Mouse (Mus musculus) embryonic facial prominence, embryonic 11.5 days (tissue): ENCODE data around the gene Neurog3. TPM values are rescaled to one million over a fixed set of nuclear protein-coding genes. Genes with fewer than 3 reads are reported as not detected.

Experiments
- ATAC-seq: fragments of 200-750 bp; cut with Nextera tagmentation; replicated peaks from 2 replicates; pipeline ENCODE4 v1.8.0; 2017; ENCODE audit warnings: low read depth; ENCODE audit not compliant: insufficient number of reproducible peaks, low FRiP score, low TSS enrichment
- DNase-seq: peaks from one replicate; pipeline ENCODE4 v3.0.0-alpha.2; 2015; ENCODE audit warnings: low spot score
- H3K27ac ChIP-seq: fragments of 300-500 bp; sonication (generic); replicated peaks from 2 replicates; pipeline ENCODE4 v1.5.1; 2014; ENCODE audit warnings: mild to moderate bottlenecking, low read depth, low read length, control low read depth
- H3K27me3 ChIP-seq: fragments of 300-500 bp; sonication (generic); 2 replicates; pipeline ENCODE4 v1.6.1; 2014; ENCODE audit warnings: mild to moderate bottlenecking, low read length, moderate library complexity, mixed read lengths; ENCODE audit not compliant: control insufficient read depth, insufficient read depth
- H3K36me3 ChIP-seq: fragments of 300-500 bp; sonication (generic); replicated peaks from 2 replicates; pipeline ENCODE4 v1.6.1; 2014; ENCODE audit warnings: low read depth, mild to moderate bottlenecking, low read length, moderate library complexity, mixed read lengths; ENCODE audit not compliant: control insufficient read depth, insufficient read depth
- H3K4me1 ChIP-seq: fragments of 300-500 bp; sonication (generic); 2 replicates; pipeline ENCODE4 v1.6.1; 2014; ENCODE audit warnings: low read length, mixed read lengths; ENCODE audit not compliant: control insufficient read depth, insufficient read depth
- H3K4me2 ChIP-seq: fragments of 300-500 bp; sonication (generic); 2 replicates; pipeline ENCODE4 v1.6.1; 2014; ENCODE audit warnings: low read depth, mild to moderate bottlenecking, control low read depth, low read length, moderate library complexity
- H3K4me3 ChIP-seq: fragments of 300-500 bp; sonication (generic); 2 replicates; pipeline ENCODE4 v1.5.1; 2014; ENCODE audit warnings: low read depth, low read length, control low read depth
- H3K9ac ChIP-seq: fragments of 300-500 bp; sonication (generic); replicated peaks from 2 replicates; pipeline ENCODE4 v1.6.1; 2014; ENCODE audit warnings: mild to moderate bottlenecking, control low read depth, low read length
- H3K9me3 ChIP-seq: fragments of 300-500 bp; sonication (generic); replicated peaks from 2 replicates; pipeline ENCODE4 v1.6.1; 2016; ENCODE audit warnings: mild to moderate bottlenecking, low read length, inconsistent platforms, mixed read lengths; ENCODE audit not compliant: control insufficient read depth
- WGBS: fragments of 180-500 bp; shearing (Covaris S2); extraction: QIAGEN DNeasy Blood & Tissue Kit; methylation state at CpG from one replicate; pipeline ENCODE4 v1.1.7; 2014; 5-methylcytosine and 5-hydroxymethylcytosine counted together
- polyA plus RNA-seq: library from polyadenylated mRNA; unstranded; fragments of >200 nt; fragmentation: Nextera tagmentation; extraction: Ambion mirVana; gene quantifications from 2 replicates; pipeline ENCODE4 v1.2.1, GENCODE M21; 2014

The Neurog3 gene
- polyA plus RNA-seq = 0.89 and 1.2 TPM in 2 replicates

DNA sequence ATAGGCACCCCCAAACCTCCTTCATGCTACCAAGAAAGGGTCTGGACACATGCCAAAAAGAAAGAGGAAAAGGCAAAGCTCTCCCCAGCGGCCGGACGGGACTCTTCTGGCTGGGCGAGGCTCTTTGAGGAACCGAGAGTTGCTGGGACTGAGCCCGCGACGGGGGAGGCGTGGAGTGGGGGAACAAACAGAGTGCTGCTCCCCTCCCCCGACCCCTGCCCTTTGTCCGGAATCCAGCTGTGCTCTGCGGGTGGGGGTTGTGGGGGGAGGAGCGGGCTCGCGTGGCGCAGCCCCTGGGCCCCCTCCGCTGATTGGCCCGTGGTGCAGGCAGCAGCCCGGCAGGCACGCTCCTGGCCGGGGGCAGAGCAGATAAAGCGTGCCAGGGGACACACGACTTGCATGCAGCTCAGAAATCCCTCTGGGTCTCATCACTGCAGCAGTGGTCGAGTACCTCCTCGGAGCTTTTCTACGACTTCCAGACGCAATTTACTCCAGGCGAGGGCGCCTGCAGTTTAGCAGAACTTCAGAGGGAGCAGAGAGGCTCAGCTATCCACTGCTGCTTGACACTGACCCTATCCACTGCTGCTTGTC lies at the start of gene Neurog3:
Gene Neurog3 (plus strand): TSS at position 400 of the 591 bp plus-strand sequence.
- peak within 1 kb of the TSS; percentile 53 for H3K4me2 ChIP-seq
- under 1% methylated on average over 26 of the region's 29 CpGs for WGBS
- peaks cover 92% of the 10 kb centered on the region for H3K27me3 ChIP-seq
- DNase-seq (peak; percentile 30), ATAC-seq (no peak)
- H3K27ac ChIP-seq = no peak within 1 kb of the TSS
- H3K9me3 ChIP-seq = no peaks in the 10 kb centered on the region
- H3K4me3 ChIP-seq = peak within 1 kb of the TSS; percentile 7
- H3K36me3 ChIP-seq = no peaks in the 10 kb centered on the region
- no peak within 1 kb of the TSS for H3K9ac ChIP-seq
- H3K4me1 ChIP-seq = no peaks in the 10 kb centered on the region; the same call in 1 of the 2 replicates

- H3K4me2 ChIP-seq = no peak overlapping the region
- no peaks in the 10 kb centered on the region for H3K4me1 ChIP-seq
- no peaks in the 10 kb centered on the region for H3K9me3 ChIP-seq
- DNase-seq = no peak
- H3K36me3 ChIP-seq = no peaks in the 10 kb centered on the region
- H3K27me3 ChIP-seq = no peaks in the 10 kb centered on the region
- no peak overlapping the region for H3K27ac ChIP-seq
- WGBS = 56% methylated on average over 2 of the region's 2 CpGs
- no peak for ATAC-seq
- no peak overlapping the region for H3K9ac ChIP-seq
- no peak overlapping the region for H3K4me3 ChIP-seq
These were observed 46.8 kb upstream of the Neurog3 start for GRCm38 (mm10) chr10:62086044-62086443.

- WGBS = 94% methylated on average over 5 of the region's 5 CpGs
- H3K27me3 ChIP-seq = no peaks in the 10 kb centered on the region
- no peaks in the 10 kb centered on the region for H3K36me3 ChIP-seq
- H3K4me1 ChIP-seq = no peaks in the 10 kb centered on the region
- ATAC-seq (no peak), DNase-seq (no peak)
- H3K27ac ChIP-seq = no peak overlapping the region
- no peak overlapping the region for H3K9ac ChIP-seq
- H3K4me2 ChIP-seq = no peak overlapping the region
- H3K9me3 ChIP-seq = no peaks in the 10 kb centered on the region
- no peak overlapping the region for H3K4me3 ChIP-seq
These were observed 46.1 kb upstream of the Neurog3 start for GRCm38 (mm10) chr10:62086826-62087225.

DNA sequence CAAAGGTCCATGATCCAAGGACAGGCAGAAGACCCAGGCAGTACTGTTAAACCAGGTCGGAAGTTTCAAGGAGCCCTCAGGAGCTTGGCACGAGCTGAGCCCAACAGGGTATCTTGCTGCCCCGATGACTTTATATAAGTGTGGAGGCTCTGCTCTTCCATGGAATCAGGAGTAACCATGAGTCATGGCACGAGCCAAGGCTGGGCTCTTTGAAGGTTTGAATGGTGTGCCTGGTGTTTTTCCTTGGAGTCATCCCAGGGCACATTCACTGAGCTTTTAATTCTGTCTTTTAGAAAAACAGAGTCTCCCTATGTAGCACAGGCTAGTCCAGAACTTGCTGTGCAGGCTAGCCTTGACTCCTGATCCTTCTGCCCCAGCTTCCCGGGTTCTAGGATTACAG lies 44.5 kb upstream of the Neurog3 start:
- H3K36me3 ChIP-seq = no peaks in the 10 kb centered on the region
- no peak for DNase-seq
- H3K4me2 ChIP-seq = no peak overlapping the region
- H3K27ac ChIP-seq = no peak overlapping the region
- H3K9ac ChIP-seq = no peak overlapping the region
- H3K9me3 ChIP-seq = no peaks in the 10 kb centered on the region
- no peaks in the 10 kb centered on the region for H3K4me1 ChIP-seq
- no peak overlapping the region for H3K4me3 ChIP-seq
- WGBS = 89% methylated on average over 5 of the region's 5 CpGs
- no peaks in the 10 kb centered on the region for H3K27me3 ChIP-seq
- no peak for ATAC-seq

DNA sequence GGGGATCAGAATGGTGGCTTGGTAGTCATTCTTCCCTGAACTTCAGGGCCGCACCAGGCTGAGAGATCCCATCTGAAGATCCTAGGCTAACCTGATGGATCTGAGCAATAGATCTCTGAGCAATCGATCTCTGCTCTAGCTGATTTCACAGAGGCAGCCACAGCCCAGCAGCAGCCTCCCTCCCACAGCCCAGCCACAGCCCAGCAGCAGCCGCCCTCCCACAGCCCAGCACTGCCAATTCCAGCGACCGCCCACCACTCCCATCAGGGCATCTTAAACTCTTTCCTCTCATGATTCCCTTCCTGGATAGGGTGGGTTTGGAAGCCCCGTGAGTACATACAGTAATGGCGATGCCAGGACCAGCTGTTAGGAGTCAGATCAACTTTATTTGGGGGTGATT lies 43.8 kb upstream of the Neurog3 start:
- H3K4me2 ChIP-seq = no peak overlapping the region
- no peak overlapping the region for H3K27ac ChIP-seq
- ATAC-seq = no peak
- H3K9me3 ChIP-seq = no peaks in the 10 kb centered on the region
- no peak overlapping the region for H3K9ac ChIP-seq
- no peaks in the 10 kb centered on the region for H3K27me3 ChIP-seq
- WGBS = 65% methylated on average over 7 of the region's 7 CpGs
- H3K36me3 ChIP-seq = no peaks in the 10 kb centered on the region
- H3K4me3 ChIP-seq = no peak overlapping the region
- H3K4me1 ChIP-seq = no peaks in the 10 kb centered on the region
- no peak for DNase-seq

DNA sequence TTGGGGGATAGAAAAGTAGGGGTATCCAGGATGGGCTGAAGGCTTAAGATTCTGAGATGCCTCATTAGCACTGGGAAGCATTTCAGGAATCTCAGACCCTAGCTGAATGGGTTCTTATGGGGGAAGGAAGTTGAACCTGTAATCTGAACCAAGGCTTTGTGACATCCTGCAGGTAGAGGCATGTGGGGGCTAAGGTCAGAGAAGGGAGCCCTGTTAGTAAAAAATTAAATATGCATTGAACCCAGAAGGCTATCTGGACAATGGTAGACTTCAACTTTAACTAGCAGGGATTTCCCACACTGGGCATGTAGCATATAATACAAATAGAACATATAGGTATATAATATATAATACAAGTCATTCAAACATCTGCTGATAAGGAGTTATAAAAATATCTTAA lies 43.4 kb upstream of the Neurog3 start:
- no peak overlapping the region for H3K27ac ChIP-seq
- no peaks in the 10 kb centered on the region for H3K36me3 ChIP-seq
- H3K4me3 ChIP-seq = no peak overlapping the region
- no peaks in the 10 kb centered on the region for H3K9me3 ChIP-seq
- no peaks in the 10 kb centered on the region for H3K27me3 ChIP-seq
- DNase-seq (no peak), ATAC-seq (no peak)
- no peak overlapping the region for H3K4me2 ChIP-seq
- H3K9ac ChIP-seq = no peak overlapping the region
- H3K4me1 ChIP-seq = no peaks in the 10 kb centered on the region

GRCm38 (mm10) chr10:62093903-62094302 lies 39.0 kb upstream of the Neurog3 start:
- DNase-seq (no peak), ATAC-seq (no peak)
- no peaks in the 10 kb centered on the region for H3K9me3 ChIP-seq
- no peak overlapping the region for H3K9ac ChIP-seq
- H3K36me3 ChIP-seq = no peaks in the 10 kb centered on the region
- no peak overlapping the region for H3K27ac ChIP-seq
- H3K4me2 ChIP-seq = no peak overlapping the region
- WGBS = 78% methylated on average over 7 of the region's 7 CpGs
- no peaks in the 10 kb centered on the region for H3K4me1 ChIP-seq
- H3K4me3 ChIP-seq = no peak overlapping the region
- no peaks in the 10 kb centered on the region for H3K27me3 ChIP-seq

GRCm38 (mm10) chr10:62094401-62094800 lies 38.5 kb upstream of the Neurog3 start:
- no peak for ATAC-seq
- 87% methylated on average over 6 of the region's 6 CpGs for WGBS
- no peak for DNase-seq
- no peaks in the 10 kb centered on the region for H3K27me3 ChIP-seq
- no peaks in the 10 kb centered on the region for H3K9me3 ChIP-seq
- H3K4me3 ChIP-seq = no peak overlapping the region
- no peak overlapping the region for H3K27ac ChIP-seq
- no peaks in the 10 kb centered on the region for H3K36me3 ChIP-seq
- no peak overlapping the region for H3K4me2 ChIP-seq
- H3K4me1 ChIP-seq = no peaks in the 10 kb centered on the region
- no peak overlapping the region for H3K9ac ChIP-seq
